Mouse (Mus musculus) liver, adult 2 months (tissue): ENCODE results near the gene Rap1a.

Experiments used
- CTCF ChIP-seq: fragments of 200-500 bp; IDR thresholded peaks from 2 replicates; pipeline ENCODE4 v1.5.1; 2011; ENCODE audit warnings: low read depth, low read length, control low read depth
- POLR2A ChIP-seq: fragments of 200-500 bp; IDR thresholded peaks from 2 replicates; pipeline ENCODE4 v1.6.1; 2011; ENCODE audit warnings: low read length, control low read depth; ENCODE audit not compliant: insufficient read depth; ENCODE audit errors: extremely low read depth

DNA sequence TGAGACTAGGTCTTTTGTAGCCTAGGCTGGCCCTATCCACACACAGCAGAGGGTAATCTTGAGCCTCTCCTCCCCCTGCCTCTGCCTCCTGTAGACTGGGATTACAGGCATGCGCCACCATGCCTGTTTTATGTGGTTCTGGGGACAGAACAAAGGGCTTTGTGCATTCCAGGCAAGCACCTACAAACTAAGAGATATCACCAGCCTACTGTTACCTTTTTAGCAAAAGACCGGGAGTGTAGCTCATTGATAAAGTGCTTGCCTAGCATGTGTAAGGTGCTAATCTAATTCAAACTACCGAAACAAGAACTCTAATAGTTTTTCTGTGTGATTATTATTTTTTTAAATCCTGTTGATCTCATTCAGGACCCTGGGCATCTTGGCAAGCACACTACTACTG, 35.7 kb upstream of the Rap1a start:
- no peak for TF ChIP-seq CTCF
- TF ChIP-seq POLR2A, result no peak
